Mouse (Mus musculus) small intestine, adult 2 months (tissue): ENCODE results near the gene Gm20890. TPM values are rescaled to one million over a fixed set of nuclear protein-coding genes. Genes with fewer than 3 reads are reported as not detected.
"Not testable (repeated sequence)": the region's sequence is repeated elsewhere in the genome, so short reads cannot be mapped to it uniquely, and the experiment has no call there.

Experiments
- H3K27ac ChIP-seq: fragments of 200-500 bp; 2 replicates; pipeline ENCODE4 v1.5.1; 2012; ENCODE audit warnings: low read depth, low read length, control low read depth, inconsistent platforms; ENCODE audit not compliant: insufficient read depth
- H3K27me3 ChIP-seq: fragments of 200-500 bp; 2 replicates; pipeline ENCODE4 v1.6.1; 2012; ENCODE audit warnings: mild to moderate bottlenecking, moderate library complexity, low read length, inconsistent platforms; ENCODE audit not compliant: control insufficient read depth, insufficient read depth
- H3K36me3 ChIP-seq: fragments of 200-500 bp; 2 replicates; pipeline ENCODE4 v1.6.1; 2012; ENCODE audit warnings: mild to moderate bottlenecking, low read length, control low read depth, inconsistent platforms; ENCODE audit not compliant: control insufficient read depth, insufficient read depth
- H3K4me1 ChIP-seq: fragments of 200-500 bp; 2 replicates; pipeline ENCODE4 v1.6.1; 2012; ENCODE audit warnings: low read length, inconsistent platforms, mixed read lengths; ENCODE audit not compliant: control insufficient read depth, insufficient read depth, insufficient read length
- H3K4me3 ChIP-seq: fragments of 200-500 bp; 2 replicates; pipeline ENCODE4 v1.5.1; 2012; ENCODE audit warnings: low read depth, mild to moderate bottlenecking, control low read depth, inconsistent platforms, low read length, moderate library complexity
- WGBS: fragments of 180-500 bp; shearing (Covaris S2); methylation state at CpG from one replicate; pipeline ENCODE4 v1.1.7; 2018; 5-methylcytosine and 5-hydroxymethylcytosine counted together
- polyA plus RNA-seq: library from polyadenylated mRNA; depleted of rRNA; stranded (reverse); fragments of >200 nt; gene quantifications from 2 replicates; pipeline ENCODE4 v1.2.3, GENCODE M21; 2012; rRNA removed

Gene Gm20890
- polyA plus RNA-seq, result not detected in 2 replicates

GRCm38 (mm10) chrY:26776699-26777098 lies at the start of gene Gm20890:
Gene Gm20890, minus strand, starts transcription at chrY:26776799.
- not testable (repeated sequence) for H3K27me3 ChIP-seq, H3K4me3 ChIP-seq, H3K36me3 ChIP-seq, H3K4me1 ChIP-seq, H3K27ac ChIP-seq
- no CpG with 5 or more reads among the region's 5 CpGs for WGBS
